Mouse (Mus musculus): ENCODE data around the gene Cst10. TPM values are rescaled to one million over a fixed set of nuclear protein-coding genes. Genes with fewer than 3 reads are reported as not detected.

Gene Cst10
- not detected for polyA plus RNA-seq (2014; fragmentation: Illumina TruSeq; extraction: RNeasy Lipid Tissue Mini Kit (QIAGEN cat#74804); ENCODE audit: low replicate concordance)

DNA sequence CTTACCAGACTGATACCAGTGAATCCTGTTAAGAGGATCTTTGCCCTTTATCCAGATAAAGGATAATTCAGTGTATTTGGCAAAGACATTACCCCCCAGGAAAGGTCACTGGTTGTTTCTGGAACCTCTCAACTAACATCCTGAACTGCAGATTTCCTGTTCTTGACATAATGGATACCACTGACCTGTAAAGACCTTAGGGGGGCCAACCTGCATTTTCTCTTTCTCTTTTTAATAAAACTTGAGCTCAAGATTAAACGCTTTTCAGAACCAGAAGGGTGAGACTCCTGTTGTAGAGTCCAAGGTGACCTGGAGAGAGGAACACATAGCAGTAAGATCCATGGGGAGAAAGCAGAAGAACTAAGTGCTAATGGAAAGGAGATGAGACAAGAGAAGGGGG lies at the start of gene Cst10:
Gene Cst10, plus strand, starts transcription at position 301 of the 400 bp plus-strand sequence.

